Comparison of ENCODE assay signal across 13 mouse cellular contexts in the genomic region with DNA sequence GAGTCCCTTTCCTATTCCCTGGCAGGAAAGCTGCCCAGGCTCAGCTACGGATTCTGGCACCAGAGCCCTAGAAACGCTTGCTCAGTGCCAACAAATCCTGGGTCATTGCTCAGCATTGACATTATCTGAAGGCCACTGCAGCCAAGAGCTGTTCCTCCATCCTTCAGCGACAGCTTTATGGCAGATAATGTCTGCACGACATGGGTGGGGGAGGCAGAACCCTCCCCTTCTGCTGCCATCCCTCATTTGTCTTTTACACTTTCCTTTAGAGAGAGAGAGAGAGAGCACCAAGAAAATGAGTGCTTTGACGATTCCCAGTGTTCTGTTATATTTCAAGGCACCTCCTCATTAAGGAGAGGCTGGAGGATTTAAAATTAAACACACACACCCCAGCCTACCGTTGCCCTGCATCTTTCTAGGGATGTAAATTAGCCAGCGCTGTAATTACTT. TPM values are rescaled to one million over a fixed set of nuclear protein-coding genes. Genes with fewer than 3 reads are reported as not detected.
DNase-seq lines count a peak whose midpoint lies in the region; ATAC-seq lines count a peak whose summit lies in the region.
"Had no signal": no experiment of that assay in that cellular context is flagged by ENCODE, and none has a peak within 500 bp of the region (broad histone marks: within the 10 kb centered on the region; RNA-seq: fewer than 3 reads in every experiment).

No protein-coding gene starts in this region.

- H3K4me1 ChIP-seq in forebrain, embryonic 13.5 days = peaks cover 53% of the 10 kb centered on the region
- H3K4me1 ChIP-seq in forebrain, embryonic 11.5 days (replicated peaks; ENCODE audit: control insufficient read depth, insufficient read depth, low read length) = peaks cover 10% of the 10 kb centered on the region
- peaks cover 21% of the 10 kb centered on the region; the same call in 1 of the 2 replicates for H3K4me1 ChIP-seq in lung, embryonic 15.5 days
- H3K4me1 ChIP-seq in hindbrain, embryonic 16.5 days (ENCODE audit: control insufficient read depth, insufficient read depth, low read depth, low read length) = peaks cover 34% of the 10 kb centered on the region
- H3K4me1 ChIP-seq: stomach, embryonic 15.5 days had no signal

- 25% methylated on average over 7 of the region's 7 CpGs for WGBS in forebrain, embryonic 13.5 days
- WGBS in forebrain, embryonic 11.5 days = 69% methylated on average over 7 of the region's 7 CpGs
- WGBS in lung, embryonic 15.5 days = 29% methylated on average over 7 of the region's 7 CpGs
- WGBS in hindbrain, embryonic 16.5 days = 27% methylated on average over 7 of the region's 7 CpGs

- DNase-seq in forebrain, embryonic 11.5 days (ENCODE audit: low spot score) = no peak
- DNase-seq in lung, postnatal 4 days = no peak
- DNase-seq in cerebellum, adult 9-11 months = peak; percentile 94
- no peak for DNase-seq in embryo, embryonic 10 days (ENCODE audit: low spot score)
- no peak for DNase-seq in gastrocnemius, postnatal 36 days

- H3K4me2 ChIP-seq in forebrain, embryonic 13.5 days = peak overlapping the region; percentile 28
- no peak overlapping the region for H3K4me2 ChIP-seq in forebrain, embryonic 11.5 days (ENCODE audit: low read depth, low read length, severe bottlenecking)
- H3K4me2 ChIP-seq in lung, embryonic 15.5 days = no peak overlapping the region
- H3K4me2 ChIP-seq in hindbrain, embryonic 16.5 days (ENCODE audit: low read length) = peak overlapping the region; percentile 25
- H3K4me2 ChIP-seq: stomach, embryonic 15.5 days had no signal

- peaks cover 10% of the 10 kb centered on the region; the same call in 1 of the 2 replicates for H3K36me3 ChIP-seq in forebrain, embryonic 13.5 days (ENCODE audit: poor library complexity, severe bottlenecking)
- H3K36me3 ChIP-seq in forebrain, embryonic 11.5 days (ENCODE audit: control insufficient read depth, insufficient read depth, low read length) = no peaks in the 10 kb centered on the region
- no peaks in the 10 kb centered on the region for H3K36me3 ChIP-seq in lung, embryonic 15.5 days
- 0 out of 2 replicates have a peak, but pooled peaks cover 2% of the 10 kb centered on the region for H3K36me3 ChIP-seq in hindbrain, embryonic 16.5 days (ENCODE audit: control insufficient read depth, insufficient read depth, low read length)
- H3K36me3 ChIP-seq: stomach, embryonic 15.5 days had no signal

- ATAC-seq in forebrain, embryonic 13.5 days = peak; percentile 44
- ATAC-seq in forebrain, embryonic 11.5 days (replicated peaks; ENCODE audit: low FRiP score) = no peak
- ATAC-seq in lung, embryonic 15.5 days (ENCODE audit: borderline replicate concordance, extremely low read depth, low FRiP score, low TSS enrichment) = peak; percentile 37; the same call in 1 of the 2 replicates
- ATAC-seq in hindbrain, embryonic 16.5 days = peak; percentile 24
- ATAC-seq: Patski had no signal

- peak overlapping the region; percentile 86 for H3K27ac ChIP-seq in forebrain, embryonic 13.5 days
- no peak overlapping the region for H3K27ac ChIP-seq in forebrain, embryonic 11.5 days (ENCODE audit: low read depth, low read length)
- 0 out of 2 replicates have a peak overlapping the region, but pooled peaks have one; percentile 8 for H3K27ac ChIP-seq in lung, embryonic 15.5 days
- H3K27ac ChIP-seq in hindbrain, embryonic 16.5 days (ENCODE audit: low read depth, low read length) = peak overlapping the region; percentile 72
- H3K27ac ChIP-seq: stomach, embryonic 15.5 days had no signal

- H3K9ac ChIP-seq in forebrain, embryonic 13.5 days = no peak overlapping the region
- no peak overlapping the region for H3K9ac ChIP-seq in forebrain, embryonic 11.5 days (ENCODE audit: low read length)
- no peak overlapping the region for H3K9ac ChIP-seq in lung, embryonic 15.5 days
- H3K9ac ChIP-seq in hindbrain, embryonic 16.5 days (ENCODE audit: low read depth, low read length) = no peak overlapping the region
- H3K9ac ChIP-seq: stomach, embryonic 15.5 days had no signal

- no peaks in the 10 kb centered on the region for H3K27me3 ChIP-seq in forebrain, embryonic 13.5 days
- H3K27me3 ChIP-seq in forebrain, embryonic 11.5 days (ENCODE audit: control insufficient read depth, insufficient read depth, low read length) = no peaks in the 10 kb centered on the region
- no peaks in the 10 kb centered on the region for H3K27me3 ChIP-seq in lung, embryonic 15.5 days
- H3K27me3 ChIP-seq in hindbrain, embryonic 16.5 days (replicated peaks; ENCODE audit: control insufficient read depth, insufficient read depth, low read length) = no peaks in the 10 kb centered on the region; the same call in 1 of the 2 replicates
- H3K27me3 ChIP-seq: Patski; stomach, embryonic 15.5 days had no signal

- H3K9me3 ChIP-seq in forebrain, embryonic 13.5 days (replicated peaks) = no peaks in the 10 kb centered on the region
- no peaks in the 10 kb centered on the region for H3K9me3 ChIP-seq in forebrain, embryonic 11.5 days (ENCODE audit: control insufficient read depth, low read length)
- no peaks in the 10 kb centered on the region for H3K9me3 ChIP-seq in lung, embryonic 15.5 days
- H3K9me3 ChIP-seq in hindbrain, embryonic 16.5 days (ENCODE audit: control insufficient read depth, low read length) = no peaks in the 10 kb centered on the region
- H3K9me3 ChIP-seq: stomach, embryonic 15.5 days had no signal

- intact Hi-C loops in gastrocnemius, postnatal 36 days (cut with DNase I) = no loop called here

- H3K4me3 ChIP-seq in forebrain, embryonic 13.5 days = no peak overlapping the region
- no peak overlapping the region for H3K4me3 ChIP-seq in forebrain, embryonic 11.5 days (ENCODE audit: low read depth, low read length)
- H3K4me3 ChIP-seq in lung, embryonic 15.5 days = no peak overlapping the region
- no peak overlapping the region for H3K4me3 ChIP-seq in hindbrain, embryonic 16.5 days (ENCODE audit: low read length)
- H3K4me3 ChIP-seq: stomach, embryonic 15.5 days had no signal

RNA-seq across cellular contexts. Expression of gene Slc6a17, which starts 16.1 kb away (rescaled TPM):
- polyA plus RNA-seq in forebrain, embryonic 13.5 days (2015; fragmentation: Nextera tagmentation; extraction: Ambion mirVana) = 9.6 and 11.2 TPM in 2 replicates
- 3.0 and 3.6 TPM in 2 replicates for polyA plus RNA-seq in forebrain, embryonic 11.5 days (2014; fragmentation: Nextera tagmentation; extraction: Ambion mirVana)
- polyA plus RNA-seq in lung, embryonic 15.5 days (2015; fragmentation: Nextera tagmentation; extraction: Ambion mirVana) = 2.7 and 2.8 TPM in 2 replicates
- 19.1 and 20.4 TPM in 2 replicates for polyA plus RNA-seq in hindbrain, embryonic 16.5 days (2015; fragmentation: Nextera tagmentation; extraction: Ambion mirVana)
- 1 to 10 TPM in 1 of 2 experiments, under 1 TPM in 1; 0.26 to 1.4 TPM for total RNA-seq in gastrocnemius, postnatal 36 days (2021)

RNA-seq across cellular contexts. Expression of gene Kcnc4, which starts 42.4 kb away (rescaled TPM):
- 0.25 and 0.38 TPM in 2 replicates for polyA plus RNA-seq in forebrain, embryonic 13.5 days (2015; fragmentation: Nextera tagmentation; extraction: Ambion mirVana)
- 0.28 and 0.39 TPM in 2 replicates for polyA plus RNA-seq in forebrain, embryonic 11.5 days (2014; fragmentation: Nextera tagmentation; extraction: Ambion mirVana)
- 0.04 and 0.14 TPM in 2 replicates for polyA plus RNA-seq in lung, embryonic 15.5 days (2015; fragmentation: Nextera tagmentation; extraction: Ambion mirVana)
- polyA plus RNA-seq in hindbrain, embryonic 16.5 days (2015; fragmentation: Nextera tagmentation; extraction: Ambion mirVana) = 8.7 and 9.7 TPM in 2 replicates
- 10 to 100 TPM; 72.7 to 86.8 TPM for total RNA-seq in gastrocnemius, postnatal 36 days (2021)
- polyA plus RNA-seq: Patski; stomach, embryonic 15.5 days had no signal

RNA-seq across cellular contexts. Expression of gene Ubl4b, which starts 53.1 kb away (rescaled TPM):
- not detected in 2 replicates for polyA plus RNA-seq in forebrain, embryonic 13.5 days (2015; fragmentation: Nextera tagmentation; extraction: Ambion mirVana)
- not detected in 2 replicates for polyA plus RNA-seq in forebrain, embryonic 11.5 days (2014; fragmentation: Nextera tagmentation; extraction: Ambion mirVana)
- not detected in 2 replicates for polyA plus RNA-seq in lung, embryonic 15.5 days (2015; fragmentation: Nextera tagmentation; extraction: Ambion mirVana)
- polyA plus RNA-seq in hindbrain, embryonic 16.5 days (2015; fragmentation: Nextera tagmentation; extraction: Ambion mirVana) = not detected in 2 replicates
- total RNA-seq in gastrocnemius, postnatal 36 days (2021) = not detected
- total RNA-seq: gastrocnemius, postnatal 4 days; layer of hippocampus, adult 18-20 months had no signal
- polyA plus RNA-seq: liver, embryonic 16.5 days; Patski; stomach, embryonic 15.5 days had no signal

Comparison
In these comparisons a context has a peak if more than half of its experiments do, and no peak if none do; other contexts are left out.
1. H3K4me2 ChIP-seq: peak in forebrain, embryonic 13.5 days (single experiment) and hindbrain, embryonic 16.5 days (single experiment); none in forebrain, embryonic 11.5 days (single experiment) and lung, embryonic 15.5 days (single experiment).